Mouse (Mus musculus) embryonic facial prominence, embryonic 13.5 days (tissue): ENCODE measurements around the gene Lrrc3c. TPM values are rescaled to one million over a fixed set of nuclear protein-coding genes. Genes with fewer than 3 reads are reported as not detected.
A peak's percentile ranks its signal among the peaks of the same experiment; 100 is the strongest.

ENCODE experiments used
- ATAC-seq: fragments of 200-750 bp; cut with Nextera tagmentation; 2 replicates; pipeline ENCODE4 v1.8.0; 2017; ENCODE audit warnings: low read depth; ENCODE audit not compliant: insufficient number of reproducible peaks, insufficient read depth, low FRiP score, low TSS enrichment
- H3K27ac ChIP-seq: fragments of 300-500 bp; sonication (generic); 2 replicates; pipeline ENCODE4 v1.5.1; 2015; ENCODE audit warnings: moderate library complexity, mild to moderate bottlenecking, inconsistent platforms
- H3K27me3 ChIP-seq: fragments of 300-500 bp; sonication (generic); 2 replicates; pipeline ENCODE4 v1.6.1; 2015; ENCODE audit warnings: mild to moderate bottlenecking, inconsistent platforms
- H3K36me3 ChIP-seq: fragments of 300-500 bp; sonication (generic); 2 replicates; pipeline ENCODE4 v1.6.1; 2015; ENCODE audit warnings: mild to moderate bottlenecking, inconsistent platforms
- H3K4me1 ChIP-seq: fragments of 300-500 bp; sonication (generic); 2 replicates; pipeline ENCODE4 v1.6.1; 2015; ENCODE audit warnings: inconsistent platforms
- H3K4me2 ChIP-seq: fragments of 300-500 bp; sonication (generic); 2 replicates; pipeline ENCODE4 v1.6.1; 2015; ENCODE audit warnings: moderate library complexity, mild to moderate bottlenecking, inconsistent platforms
- H3K4me3 ChIP-seq: fragments of 300-500 bp; sonication (generic); 2 replicates; pipeline ENCODE4 v1.5.1; 2015; ENCODE audit warnings: mild to moderate bottlenecking, inconsistent platforms
- H3K9ac ChIP-seq: fragments of 300-500 bp; sonication (generic); 2 replicates; pipeline ENCODE4 v1.6.1; 2015; ENCODE audit warnings: mild to moderate bottlenecking, inconsistent platforms
- H3K9me3 ChIP-seq: fragments of 300-500 bp; sonication (generic); 2 replicates; pipeline ENCODE4 v1.6.1; 2016; ENCODE audit warnings: inconsistent platforms
- WGBS: fragments of 180-500 bp; shearing (Covaris S2); methylation state at CpG from one replicate; pipeline ENCODE4 v1.1.7; 2015; ENCODE audit warnings: mixed read lengths; 5-methylcytosine and 5-hydroxymethylcytosine counted together
- polyA plus RNA-seq: library from polyadenylated mRNA; unstranded; fragments of >200 nt; fragmentation: Nextera tagmentation; extraction: Ambion mirVana; gene quantifications from 2 replicates; pipeline ENCODE4 v1.2.1, GENCODE M21; 2015

Lrrc3c gene
- polyA plus RNA-seq, 1 experiment from 2014 or later: not detected

DNA sequence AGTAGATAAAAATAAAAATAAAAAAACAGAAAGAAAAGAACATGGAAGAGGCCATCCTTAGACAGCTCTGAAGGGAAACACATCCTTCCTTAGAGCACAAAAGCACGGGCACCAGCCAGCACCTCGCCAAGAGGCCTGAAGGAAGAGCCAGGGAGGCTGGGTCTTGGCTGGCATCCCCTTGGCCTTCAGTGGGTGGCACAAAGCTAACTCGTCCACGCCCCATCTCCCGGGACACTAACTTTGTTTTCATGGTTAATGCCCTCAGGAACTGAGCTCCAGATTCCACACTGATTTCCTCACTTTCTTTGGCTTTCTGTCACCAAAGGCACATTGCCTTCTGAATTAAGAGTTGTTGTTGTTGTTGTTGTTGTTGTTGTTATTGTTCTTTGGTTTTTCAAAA lies 20.3 kb upstream of the Lrrc3c start:
- WGBS: 84% methylated on average over 5 of the region's 5 CpGs
- no peak overlapping the region for H3K4me3 ChIP-seq
- H3K9ac ChIP-seq: no peak overlapping the region
- no peaks in the 10 kb centered on the region for H3K9me3 ChIP-seq
- no peak for ATAC-seq
- no peaks in the 10 kb centered on the region for H3K4me1 ChIP-seq
- H3K4me2 ChIP-seq: no peak overlapping the region
- peaks cover 28% of the 10 kb centered on the region for H3K36me3 ChIP-seq
- H3K27ac ChIP-seq: no peak overlapping the region
- no peaks in the 10 kb centered on the region for H3K27me3 ChIP-seq

DNA sequence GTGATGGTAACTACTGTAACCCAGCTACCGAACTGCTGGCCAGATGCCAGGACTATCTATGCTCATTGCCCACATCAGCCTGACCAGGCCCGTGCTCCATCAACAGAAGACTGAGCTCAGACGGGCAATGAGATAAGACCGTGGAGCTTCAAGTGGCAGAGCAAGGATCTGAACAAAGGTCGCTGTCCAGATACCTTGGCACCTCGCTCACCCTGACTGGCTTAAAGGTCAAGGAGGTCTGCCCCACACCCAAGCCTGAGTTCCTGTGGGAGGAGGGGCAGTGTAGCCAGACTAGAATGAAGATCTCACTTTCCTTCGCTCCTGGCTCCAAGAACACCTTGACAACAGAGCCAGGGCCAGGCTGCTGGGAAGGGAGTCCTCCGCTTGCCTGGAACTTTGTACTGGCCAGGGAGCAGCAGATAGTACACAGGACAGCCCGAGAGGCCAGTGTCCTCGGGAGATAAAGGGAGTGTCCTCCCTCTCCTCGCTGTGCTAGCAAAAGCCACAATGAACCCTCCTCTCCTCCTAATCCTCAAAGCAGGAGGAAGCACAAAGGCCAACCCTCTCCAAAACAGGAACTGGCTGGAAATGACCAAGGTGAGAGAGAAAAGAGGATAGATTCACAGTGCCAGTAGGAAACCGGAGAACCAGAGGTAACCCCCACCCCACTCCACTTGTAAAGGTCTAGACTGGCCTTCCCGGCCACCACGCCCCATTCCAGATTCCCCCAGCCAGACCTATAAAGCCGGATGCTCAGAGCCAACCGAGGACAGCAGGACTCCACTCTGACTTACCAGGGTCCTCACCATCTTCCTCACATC lies 17.6 kb upstream of the Lrrc3c start:
- WGBS: 80% methylated on average over 16 of the region's 16 CpGs
- Histone ChIP-seq H3K4me1 (peaks cover 10% of the 10 kb centered on the region), H3K27me3 (no peaks in the 10 kb centered on the region), H3K36me3 (peaks cover 42% of the 10 kb centered on the region), H3K4me3 (no peak overlapping the region), H3K9me3 (no peaks in the 10 kb centered on the region), H3K9ac (no peak overlapping the region), H3K27ac (peak overlapping the region; percentile 39; the same call in 1 of the 2 replicates), H3K4me2 (no peak overlapping the region)
- ATAC-seq: no peak

GRCm38 (mm10) chr11:98581286-98582029 lies 16.6 kb upstream of the Lrrc3c start:
- WGBS: 68% methylated on average over 17 of the region's 17 CpGs
- Histone ChIP-seq H3K27me3 (no peaks in the 10 kb centered on the region), H3K27ac (0 out of 2 replicates have a peak overlapping the region, but pooled peaks have one; percentile 39)

GRCm38 (mm10) chr11:98582030-98582388 lies 16.1 kb upstream of the Lrrc3c start:
- H3K36me3 ChIP-seq: peaks cover 42% of the 10 kb centered on the region
- no peaks in the 10 kb centered on the region for H3K27me3 ChIP-seq
- no peak overlapping the region for H3K4me2 ChIP-seq
- ATAC-seq: no peak
- 81% methylated on average over 8 of the region's 8 CpGs for WGBS
- no peaks in the 10 kb centered on the region for H3K9me3 ChIP-seq
- H3K4me1 ChIP-seq: peaks cover 20% of the 10 kb centered on the region
- H3K4me3 ChIP-seq: no peak overlapping the region
- no peak overlapping the region for H3K9ac ChIP-seq
- no peak overlapping the region for H3K27ac ChIP-seq

More at GRCm38 (mm10) chr11:98581286-98582029, 16.6 kb upstream of the Lrrc3c start:
- Histone ChIP-seq H3K36me3 (peaks cover 42% of the 10 kb centered on the region), H3K9ac (no peak overlapping the region), H3K4me1 (peaks cover 19% of the 10 kb centered on the region), H3K4me2 (no peak overlapping the region), H3K4me3 (no peak overlapping the region), H3K9me3 (no peaks in the 10 kb centered on the region)
- no peak for ATAC-seq

- WGBS: 89% methylated on average over 12 of the region's 12 CpGs
- Histone ChIP-seq H3K27me3 (no peaks in the 10 kb centered on the region), H3K9ac (no peak overlapping the region), H3K9me3 (no peaks in the 10 kb centered on the region), H3K4me2 (no peak overlapping the region), H3K36me3 (peaks cover 42% of the 10 kb centered on the region), H3K4me3 (no peak overlapping the region), H3K4me1 (peaks cover 23% of the 10 kb centered on the region), H3K27ac (no peak overlapping the region)
- ATAC-seq: no peak
Observed at GRCm38 (mm10) chr11:98582551-98583264, 15.4 kb upstream of the Lrrc3c start.

DNA sequence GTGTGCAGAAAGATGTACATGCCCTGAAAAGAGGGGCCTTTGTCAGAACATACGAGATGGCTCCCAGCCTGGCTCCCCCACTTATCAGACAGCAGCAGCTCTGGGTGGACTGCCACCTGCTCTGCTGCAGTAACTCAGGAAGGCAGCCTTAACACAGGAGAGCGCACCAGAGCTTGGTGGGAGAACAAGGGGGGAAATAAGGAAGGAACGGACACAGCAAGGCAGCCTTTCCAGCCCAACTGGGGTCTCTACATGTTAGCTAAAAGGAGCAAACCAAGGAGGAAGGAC lies 14.9 kb upstream of the Lrrc3c start:
- Histone ChIP-seq H3K4me1 (peaks cover 28% of the 10 kb centered on the region), H3K36me3 (peaks cover 42% of the 10 kb centered on the region), H3K27ac (no peak overlapping the region), H3K9me3 (no peaks in the 10 kb centered on the region), H3K4me2 (no peak overlapping the region), H3K27me3 (no peaks in the 10 kb centered on the region), H3K9ac (no peak overlapping the region), H3K4me3 (no peak overlapping the region)
- no peak for ATAC-seq
- 93% methylated on average over 3 of the region's 3 CpGs for WGBS

DNA sequence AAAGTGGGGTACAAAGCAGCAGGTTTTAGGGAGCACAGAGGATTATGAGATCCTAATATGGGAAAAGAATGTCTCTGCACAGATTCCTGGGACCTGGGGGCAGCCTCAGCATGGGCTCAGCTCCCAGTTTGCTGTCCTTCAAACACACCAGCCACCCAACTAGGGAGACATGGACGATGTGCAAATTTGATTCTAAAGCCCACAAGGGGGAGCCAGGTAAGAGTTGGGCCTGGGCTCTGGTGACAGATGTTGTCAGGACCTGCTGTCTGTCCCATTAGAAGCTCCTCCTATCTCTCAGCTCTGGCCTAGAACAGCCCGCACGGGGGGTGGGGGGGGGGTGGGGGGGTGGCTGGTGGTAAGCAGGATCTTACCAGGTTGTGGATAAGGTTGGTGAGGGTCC lies 14.5 kb upstream of the Lrrc3c start:
- peaks cover 32% of the 10 kb centered on the region for H3K4me1 ChIP-seq
- H3K27ac ChIP-seq: no peak overlapping the region
- no peaks in the 10 kb centered on the region for H3K27me3 ChIP-seq
- 24% methylated on average over 3 of the region's 3 CpGs for WGBS
- H3K4me3 ChIP-seq: no peak overlapping the region
- peaks cover 42% of the 10 kb centered on the region for H3K36me3 ChIP-seq
- no peak overlapping the region for H3K4me2 ChIP-seq
- ATAC-seq: no peak
- no peak overlapping the region for H3K9ac ChIP-seq
- H3K9me3 ChIP-seq: no peaks in the 10 kb centered on the region

DNA sequence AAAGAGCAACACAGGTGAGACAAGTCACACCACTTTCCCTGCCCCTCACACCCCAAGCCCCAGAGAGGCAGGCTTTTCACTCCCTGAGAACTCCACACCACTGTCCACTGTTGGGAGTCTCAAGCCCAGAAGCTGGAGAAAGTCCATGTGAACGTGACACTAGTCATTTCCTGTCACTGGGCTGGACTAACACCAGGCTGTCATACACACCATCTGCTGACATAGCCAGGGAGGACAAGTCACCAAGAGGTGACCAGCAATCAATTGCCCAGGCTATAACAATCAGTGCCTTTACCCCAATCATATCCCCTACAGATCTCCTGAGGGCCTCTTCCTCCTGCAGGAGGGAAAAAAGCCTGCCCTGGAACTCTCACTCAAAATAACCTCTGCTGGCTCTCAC lies 13.9 kb upstream of the Lrrc3c start:
- no peak overlapping the region for H3K27ac ChIP-seq
- no peak overlapping the region for H3K9ac ChIP-seq
- H3K4me1 ChIP-seq: peaks cover 33% of the 10 kb centered on the region
- H3K4me2 ChIP-seq: no peak overlapping the region
- H3K9me3 ChIP-seq: no peaks in the 10 kb centered on the region
- ATAC-seq: no peak
- H3K27me3 ChIP-seq: no peaks in the 10 kb centered on the region
- WGBS: 49% methylated on average over 1 of the region's 1 CpGs
- no peak overlapping the region for H3K4me3 ChIP-seq
- peaks cover 42% of the 10 kb centered on the region for H3K36me3 ChIP-seq

DNA sequence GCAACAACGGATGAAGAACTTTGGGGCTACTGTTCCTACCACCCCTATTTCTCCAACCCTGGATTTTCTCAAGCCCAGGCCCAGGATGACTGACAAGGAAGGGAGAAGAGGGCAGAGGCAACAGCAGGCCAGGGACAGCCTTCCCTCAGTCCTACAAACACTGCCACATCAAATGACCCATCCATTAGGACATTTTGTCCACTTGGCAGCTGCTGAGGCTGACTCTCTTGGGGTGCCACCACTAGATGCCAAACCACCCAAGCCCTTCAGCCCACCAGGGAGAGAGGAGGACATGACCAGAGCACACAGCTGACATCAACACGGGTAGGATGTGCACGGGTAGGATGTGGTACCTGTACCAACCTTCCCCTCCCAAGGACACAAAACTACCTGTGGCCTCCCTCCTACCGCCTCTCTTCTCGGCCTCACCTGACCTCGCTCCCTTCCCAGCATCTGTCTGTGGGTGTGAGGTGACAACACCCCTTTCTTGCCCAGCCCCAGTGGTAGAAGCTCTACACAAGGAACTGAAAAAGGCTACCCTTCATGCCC lies 13.4 kb upstream of the Lrrc3c start:
- no peaks in the 10 kb centered on the region for H3K27me3 ChIP-seq
- H3K4me1 ChIP-seq: peaks cover 33% of the 10 kb centered on the region
- peaks cover 42% of the 10 kb centered on the region for H3K36me3 ChIP-seq
- H3K9me3 ChIP-seq: no peaks in the 10 kb centered on the region
- peak overlapping the region; percentile 88; the same call in 1 of the 2 replicates for H3K4me2 ChIP-seq
- ATAC-seq: no peak
- 0 out of 2 replicates have a peak overlapping the region, but pooled peaks have one; percentile 36 for H3K9ac ChIP-seq
- no peak overlapping the region for H3K4me3 ChIP-seq
- no peak overlapping the region for H3K27ac ChIP-seq
- WGBS: 90% methylated on average over 6 of the region's 6 CpGs

DNA sequence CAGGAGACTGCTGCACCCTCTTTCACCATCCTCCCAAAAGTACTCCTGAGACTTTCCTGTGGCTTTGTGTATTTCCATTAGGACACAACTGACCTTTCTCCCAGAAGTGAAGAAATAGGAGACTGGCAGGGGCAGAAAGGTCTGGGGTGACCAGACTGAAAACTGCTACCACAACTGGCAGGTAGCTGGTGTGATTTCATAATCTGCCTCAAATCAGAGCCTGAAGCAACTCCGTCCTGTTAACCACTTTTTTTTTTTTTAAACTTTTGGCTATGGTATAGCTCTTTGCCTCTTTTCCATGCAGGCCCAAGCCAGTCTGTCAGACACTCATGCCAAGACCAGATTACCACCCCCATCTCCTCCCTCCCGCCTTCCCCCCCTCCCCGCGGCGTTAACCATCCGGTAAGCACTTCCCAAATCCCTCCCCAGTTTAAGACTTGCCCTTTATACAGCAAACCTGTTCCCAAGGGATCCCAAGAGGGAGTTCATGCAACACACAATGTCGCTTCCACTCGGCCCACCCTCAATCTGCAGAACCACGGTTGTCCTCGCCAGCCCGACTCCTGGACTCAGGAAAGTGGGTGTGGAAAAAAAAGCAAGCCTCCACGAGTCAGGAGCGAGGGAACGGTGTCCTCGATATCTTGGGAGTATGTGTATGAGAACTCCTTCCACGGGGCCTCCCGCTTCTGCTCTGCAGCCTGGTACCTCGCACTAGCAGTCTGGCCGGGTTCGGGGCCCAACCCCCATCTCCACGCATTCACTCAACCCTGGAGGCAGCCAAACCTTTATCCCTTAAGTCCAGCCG lies 11.8 kb upstream of the Lrrc3c start:
- no peak for ATAC-seq
- WGBS: 2% methylated on average over 22 of the region's 22 CpGs

More for the DNA sequence above, 11.8 kb upstream of the Lrrc3c start:
- peak overlapping the region; percentile 85 for H3K27ac ChIP-seq
- no peaks in the 10 kb centered on the region for H3K9me3 ChIP-seq
- H3K4me3 ChIP-seq: peak overlapping the region; percentile 86
- H3K27me3 ChIP-seq: no peaks in the 10 kb centered on the region
- H3K36me3 ChIP-seq: peaks cover 29% of the 10 kb centered on the region
- H3K4me2 ChIP-seq: peak overlapping the region; percentile 88
- H3K9ac ChIP-seq: peak overlapping the region; percentile 90
- H3K4me1 ChIP-seq: peaks cover 33% of the 10 kb centered on the region
